In the genomic region with DNA sequence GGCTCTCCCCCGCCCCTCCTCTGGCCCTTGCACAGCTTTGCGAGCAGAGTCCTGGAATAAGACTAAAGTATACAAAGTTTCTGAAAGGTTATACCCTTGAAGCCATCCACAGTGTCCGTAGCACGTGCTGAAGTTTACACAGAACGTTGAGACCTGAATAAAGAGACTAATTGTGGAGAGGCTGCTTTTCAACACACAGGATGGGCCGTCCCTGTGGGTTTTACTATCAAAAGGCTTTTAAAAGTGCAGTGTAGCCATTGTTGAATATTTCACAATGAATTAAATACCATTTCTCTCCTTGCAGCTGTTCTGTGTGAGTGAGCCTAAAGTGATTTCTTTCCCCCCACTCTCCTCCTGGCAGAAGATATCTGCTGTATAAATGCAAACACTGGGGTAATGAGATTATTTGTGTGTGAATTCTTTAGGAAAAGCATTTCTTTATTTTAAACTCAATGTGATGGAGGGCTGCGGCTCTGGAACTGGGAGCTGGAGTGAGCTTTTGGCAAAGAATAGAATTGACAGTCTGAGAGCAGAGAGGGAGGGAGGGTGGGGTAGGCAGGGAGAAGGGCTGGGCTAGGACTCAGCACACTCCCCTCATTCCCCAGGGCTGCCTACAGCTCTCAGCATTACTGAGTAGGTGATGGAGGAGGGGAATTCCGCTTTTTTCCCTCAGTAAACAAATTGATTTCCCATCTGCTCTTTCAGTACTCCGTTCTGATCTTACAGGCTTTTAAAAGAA, we compare ENCODE assay signal across 8 mouse cellular contexts. TPM values are rescaled to one million over a fixed set of nuclear protein-coding genes. Genes with fewer than 3 reads are reported as not detected.
A peak's percentile ranks its signal among the peaks of the same experiment; 100 is the strongest.
DNase-seq lines count a peak whose midpoint lies in the region; ATAC-seq and TF ChIP-seq lines count a peak whose summit lies in the region.
"Had no signal": no experiment of that assay in that cellular context is flagged by ENCODE, and none has a peak within 500 bp of the region (broad histone marks: within the 10 kb centered on the region; RNA-seq: fewer than 3 reads in every experiment).

No protein-coding gene starts in this region.

- WGBS in forebrain, postnatal 0 days, result 5% methylated on average over 9 of the region's 9 CpGs
- 22% methylated on average over 9 of the region's 9 CpGs for WGBS in limb, embryonic 12.5 days

- H3K27ac ChIP-seq in forebrain, postnatal 0 days (ENCODE audit: low read depth, low read length), result no peak overlapping the region
- H3K27ac ChIP-seq in limb, embryonic 12.5 days, result peak overlapping the region; percentile 30; the same call in 1 of the 2 replicates

- peak; percentile 47 for DNase-seq in retina, embryonic 14.5 days (ENCODE audit: low spot score)
- DNase-seq in retina, postnatal 1 day, result no peak
- peak; percentile 22 for DNase-seq in forebrain, postnatal 0 days
- DNase-seq in T-cell, adult 2 months (ENCODE audit: low spot score), result no peak
- DNase-seq in spleen, adult 12 weeks (ENCODE audit: low spot score), result no peak
- no peak for DNase-seq in adrenal gland, adult 8-10 months

- H3K4me1 ChIP-seq in forebrain, postnatal 0 days (ENCODE audit: insufficient read depth), result peaks cover 3% of the 10 kb centered on the region; the same call in 1 of the 2 replicates
- peaks cover 60% of the 10 kb centered on the region for H3K4me1 ChIP-seq in limb, embryonic 12.5 days (replicated peaks)

- no peak overlapping the region for H3K4me2 ChIP-seq in forebrain, postnatal 0 days (ENCODE audit: low read depth)
- peak overlapping the region; percentile 27 for H3K4me2 ChIP-seq in limb, embryonic 12.5 days

- no peak overlapping the region for H3K4me3 ChIP-seq in forebrain, postnatal 0 days (ENCODE audit: low read depth, low read length)
- H3K4me3 ChIP-seq in limb, embryonic 12.5 days (replicated peaks), result no peak overlapping the region
- H3K4me3 ChIP-seq: megakaryocyte, embryonic 14.5 days had no signal

- TF ChIP-seq CTCF in forebrain, postnatal 0 days (IDR thresholded peaks at IDR 0.05; ENCODE audit: low read depth), result no peak

- H3K9me3 ChIP-seq in forebrain, postnatal 0 days (ENCODE audit: low read length), result no peaks in the 10 kb centered on the region
- H3K9me3 ChIP-seq in limb, embryonic 12.5 days, result no peaks in the 10 kb centered on the region
- H3K9me3 ChIP-seq: megakaryocyte, embryonic 14.5 days had no signal

- peaks cover 68% of the 10 kb centered on the region for H3K27me3 ChIP-seq in forebrain, postnatal 0 days (ENCODE audit: insufficient read depth, low read length)
- no peaks in the 10 kb centered on the region for H3K27me3 ChIP-seq in limb, embryonic 12.5 days

- no peak overlapping the region for H3K9ac ChIP-seq in forebrain, postnatal 0 days
- no peak overlapping the region for H3K9ac ChIP-seq in limb, embryonic 12.5 days (replicated peaks)

- ATAC-seq in forebrain, postnatal 0 days, result peak; percentile 87
- ATAC-seq in limb, embryonic 12.5 days (ENCODE audit: insufficient number of reproducible peaks, insufficient read depth, low FRiP score, low TSS enrichment, low read depth), result no peak

- no peaks in the 10 kb centered on the region for H3K36me3 ChIP-seq in forebrain, postnatal 0 days (ENCODE audit: insufficient read depth)
- no peaks in the 10 kb centered on the region for H3K36me3 ChIP-seq in limb, embryonic 12.5 days

RNA-seq across cellular contexts. Expression of a gene that starts 39.8 kb away (rescaled TPM):
- total RNA-seq in forebrain, postnatal 0 days (2014; rRNA removed), result 17.2 and 21.2 TPM in 2 replicates
- 9.6 and 12.3 TPM in 2 replicates for polyA plus RNA-seq in forebrain, postnatal 0 days (2015; fragmentation: Nextera tagmentation; extraction: Ambion mirVana)
- polyA plus RNA-seq in limb, embryonic 12.5 days (2016; fragmentation: Nextera tagmentation; extraction: Ambion mirVana), result 47.7 and 48.5 TPM in 2 replicates
- total RNA-seq in adrenal gland, adult 8-10 months (2022), result 10 to 100 TPM; 21.2 to 39.9 (median 34.8) TPM

Comparison
In these comparisons a context has a peak if more than half of its experiments do, and no peak if none do; other contexts are left out.
1. DNase-seq: peak in retina, embryonic 14.5 days (single experiment) and forebrain, postnatal 0 days (single experiment); none in retina, postnatal 1 day (single experiment), T-cell, adult 2 months (single experiment), spleen, adult 12 weeks (single experiment) and adrenal gland, adult 8-10 months (single experiment).